Mouse (Mus musculus): ENCODE results near the gene Fstl4. TPM values are rescaled to one million over a fixed set of nuclear protein-coding genes. Genes with fewer than 3 reads are reported as not detected.

Gene Fstl4
- total and polyA plus RNA-seq, 3 experiments, result not detected

- Histone ChIP-seq H3K36me3 (ENCODE audit: control insufficient read depth in 1 of 2, insufficient read depth in 2 of 2, low read length in 2 of 2) (no peaks in the 10 kb centered on the region), H3K27ac (ENCODE audit: control insufficient read depth, low read depth, low read length) (no peak overlapping the region), H3K9ac (ENCODE audit: control insufficient read depth, low read depth, low read length, poor library complexity, severe bottlenecking) (no peak overlapping the region), H3K27me3 (ENCODE audit: control insufficient read depth in 1 of 2, insufficient read depth in 2 of 2, low read length in 2 of 2) (no peaks in the 10 kb centered on the region), H3K9me3 (replicated peaks; ENCODE audit: insufficient read depth, low read length) (no peaks in the 10 kb centered on the region; the same call in 1 of the 2 replicates), H3K79me2 (ENCODE audit: control insufficient read depth, insufficient read depth, low read length, poor library complexity) (no peaks in the 10 kb centered on the region), H3K4me1 (ENCODE audit: control insufficient read depth in 1 of 2, insufficient read depth in 2 of 2, low read length in 2 of 2) (no peaks in the 10 kb centered on the region), H3K4me3 (ENCODE audit: control insufficient read depth in 1 of 2, insufficient read depth in 1 of 2, low read depth in 2 of 2, low read length in 2 of 2) (no peak overlapping the region)
- DNase-seq (ENCODE audit: low read depth, low spot score), result no peak
- TF ChIP-seq MAZ (IDR thresholded peaks at IDR 0.05; ENCODE audit: low read depth, low read length) (no peak), USF1 (IDR thresholded peaks at IDR 0.05; ENCODE audit: low read depth, low read length) (no peak), NRF1 (IDR thresholded peaks at IDR 0.05; ENCODE audit: insufficient read depth, low read depth, low read length, poor library complexity, severe bottlenecking) (no peak), ELF1 (IDR thresholded peaks at IDR 0.05; ENCODE audit: low read depth, low read length) (no peak), POLR2A (IDR thresholded peaks at IDR 0.05; ENCODE audit: control insufficient read depth in 1 of 2, insufficient read depth in 1 of 2, low read depth in 1 of 2, low read length in 2 of 2, poor library complexity in 1 of 2) (no peak), RCOR1 (IDR thresholded peaks at IDR 0.05; ENCODE audit: low read depth, low read length) (no peak), MEF2A (IDR thresholded peaks at IDR 0.05; ENCODE audit: extremely low read depth, insufficient replicate concordance, low read depth, low read length, poor library complexity, severe bottlenecking) (no peak), MXI1 (IDR thresholded peaks at IDR 0.05; ENCODE audit: low read depth, low read length) (no peak), TAL1 (IDR thresholded peaks at IDR 0.05; ENCODE audit: low read length) (no peak), ZMIZ1 (IDR thresholded peaks at IDR 0.05; ENCODE audit: low read depth, low read length) (no peak), RAD21 (IDR thresholded peaks at IDR 0.05; ENCODE audit: low read depth, low read length) (no peak), GATA1 (IDR thresholded peaks at IDR 0.05; ENCODE audit: low read depth, low read length) (no peak), TBP (IDR thresholded peaks at IDR 0.05; ENCODE audit: low read depth, low read length) (no peak), POLR2AphosphoS2 (IDR thresholded peaks at IDR 0.05; ENCODE audit: low read length) (no peak), MAFK (IDR thresholded peaks at IDR 0.05; ENCODE audit: borderline replicate concordance, low read depth, low read length) (no peak), ZNF384 (IDR thresholded peaks at IDR 0.05; ENCODE audit: low read depth, low read length) (no peak), KAT2A (conservative IDR thresholded peaks at IDR 0.05; ENCODE audit: low read depth, low read length) (no peak), MAX (IDR thresholded peaks at IDR 0.05; ENCODE audit: low read length) (no peak)
Measured at GRCm38 (mm10) chr11:52924196-52924595, 159.8 kb downstream of the Fstl4 start.

GRCm38 (mm10) chr11:52928321-52928720, 163.9 kb downstream of the Fstl4 start:
- Histone ChIP-seq H3K27ac (ENCODE audit: control insufficient read depth, low read depth, low read length) (no peak overlapping the region), H3K4me3 (ENCODE audit: control insufficient read depth in 1 of 2, insufficient read depth in 1 of 2, low read depth in 2 of 2, low read length in 2 of 2) (no peak overlapping the region), H3K9me3 (replicated peaks; ENCODE audit: insufficient read depth, low read length) (no peaks in the 10 kb centered on the region), H3K79me2 (ENCODE audit: control insufficient read depth, insufficient read depth, low read length, poor library complexity) (no peaks in the 10 kb centered on the region), H3K4me1 (ENCODE audit: control insufficient read depth in 1 of 2, insufficient read depth in 2 of 2, low read length in 2 of 2) (no peaks in the 10 kb centered on the region), H3K36me3 (ENCODE audit: control insufficient read depth in 1 of 2, insufficient read depth in 2 of 2, low read length in 2 of 2) (no peaks in the 10 kb centered on the region), H3K27me3 (ENCODE audit: control insufficient read depth in 1 of 2, insufficient read depth in 2 of 2, low read length in 2 of 2) (no peaks in the 10 kb centered on the region), H3K9ac (ENCODE audit: control insufficient read depth, low read depth, low read length, poor library complexity, severe bottlenecking) (no peak overlapping the region)
- no peak for DNase-seq (ENCODE audit: low read depth, low spot score)
- TF ChIP-seq POLR2A (IDR thresholded peaks at IDR 0.05; ENCODE audit: control insufficient read depth in 1 of 2, insufficient read depth in 1 of 2, low read depth in 1 of 2, low read length in 2 of 2, poor library complexity in 1 of 2), result no peak
- no peak for TF ChIP-seq ETS1 (IDR thresholded peaks at IDR 0.05; ENCODE audit: low read depth, low read length)
- TF ChIP-seq MAZ (IDR thresholded peaks at IDR 0.05; ENCODE audit: low read depth, low read length), result no peak
- no peak for TF ChIP-seq ZMIZ1 (IDR thresholded peaks at IDR 0.05; ENCODE audit: low read depth, low read length)
- no peak for TF ChIP-seq CHD1 (IDR thresholded peaks at IDR 0.05; ENCODE audit: low read depth, low read length)
- TF ChIP-seq CHD2 (IDR thresholded peaks at IDR 0.05; ENCODE audit: low read length), result no peak
- no peak for TF ChIP-seq MYB (IDR thresholded peaks at IDR 0.05; ENCODE audit: low read depth, low read length)
- no peak for TF ChIP-seq CTCF (IDR thresholded peaks at IDR 0.05 in 2 of 3, conservative IDR thresholded peaks at IDR 0.05 in 1 of 3; ENCODE audit: control insufficient read depth in 1 of 3, insufficient read depth in 1 of 3, low read depth in 2 of 3, low read length in 3 of 3, poor library complexity in 1 of 3, severe bottlenecking in 1 of 3)
- TF ChIP-seq MAFK (IDR thresholded peaks at IDR 0.05; ENCODE audit: borderline replicate concordance, low read depth, low read length), result no peak
- no peak for TF ChIP-seq SIN3A (IDR thresholded peaks at IDR 0.05; ENCODE audit: low read length)
- TF ChIP-seq TAL1 (IDR thresholded peaks at IDR 0.05; ENCODE audit: low read length), result no peak
- TF ChIP-seq RAD21 (IDR thresholded peaks at IDR 0.05; ENCODE audit: low read depth, low read length), result no peak
- no peak for TF ChIP-seq TCF12 (IDR thresholded peaks at IDR 0.05; ENCODE audit: low read depth, low read length)
- TF ChIP-seq RCOR1 (IDR thresholded peaks at IDR 0.05; ENCODE audit: low read depth, low read length), result no peak
- TF ChIP-seq GATA1 (IDR thresholded peaks at IDR 0.05; ENCODE audit: low read depth, low read length), result no peak
- TF ChIP-seq USF2 (IDR thresholded peaks at IDR 0.05; ENCODE audit: borderline replicate concordance in 1 of 2, insufficient read depth in 1 of 2, low read depth in 1 of 2, low read length in 2 of 2), result no peak
- TF ChIP-seq HCFC1 (IDR thresholded peaks at IDR 0.05; ENCODE audit: low read depth, low read length), result no peak
- no peak for TF ChIP-seq MYC (IDR thresholded peaks at IDR 0.05; ENCODE audit: low read depth, low read length)
- TF ChIP-seq UBTF (IDR thresholded peaks at IDR 0.05; ENCODE audit: borderline replicate concordance, insufficient read depth, low read depth, low read length), result no peak
- TF ChIP-seq KAT2A (conservative IDR thresholded peaks at IDR 0.05; ENCODE audit: low read depth, low read length), result no peak

All from MEL (cell line).